Mouse (Mus musculus) cerebellum, postnatal 14 days (tissue): Measurements from ENCODE around the gene Fry.
A peak's percentile ranks its signal among the peaks of the same experiment; 100 is the strongest.

Source experiments
- DNase-seq, 2 experiments: peaks; one replicate each; pipeline ENCODE4 v3.0.0; 2021; ENCODE audit warnings: mixed read lengths in 2 of 2

The Fry gene

GRCm38 (mm10) chr5:150176251-150177015 lies 58.0 kb downstream of the Fry start:
- DNase-seq: no peak

GRCm38 (mm10) chr5:150177757-150178156 lies 59.3 kb downstream of the Fry start:
- no peak for DNase-seq

DNA sequence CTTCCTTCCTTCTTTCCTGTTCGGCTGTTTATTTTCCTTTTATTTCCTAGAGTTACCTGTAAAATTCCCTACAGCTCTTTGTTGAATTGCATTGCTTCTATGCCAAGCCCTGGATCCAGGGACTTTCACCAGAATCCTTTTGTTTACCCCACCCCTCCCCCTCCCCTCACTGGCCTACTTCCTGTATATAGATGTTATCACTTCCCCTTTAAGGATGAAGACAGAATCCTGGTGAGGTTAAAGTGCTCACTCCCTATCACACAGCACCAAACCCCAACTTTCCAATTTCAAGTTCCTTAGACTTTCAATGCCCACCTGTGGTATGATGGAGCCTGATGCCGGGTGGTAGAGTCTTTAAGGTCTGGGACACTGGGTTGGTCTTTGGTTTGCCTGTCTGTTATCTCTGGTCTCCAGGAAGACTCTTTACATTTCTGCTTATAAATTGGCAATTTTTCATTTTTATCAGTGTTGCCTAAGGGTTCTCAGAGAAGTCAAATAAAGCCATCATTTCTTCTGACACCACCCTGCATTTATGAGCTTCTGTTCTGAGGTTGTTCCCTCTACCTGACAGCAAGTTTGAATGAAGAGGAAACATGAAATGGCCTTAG lies 59.9 kb downstream of the Fry start:
- DNase-seq: no peak

DNA sequence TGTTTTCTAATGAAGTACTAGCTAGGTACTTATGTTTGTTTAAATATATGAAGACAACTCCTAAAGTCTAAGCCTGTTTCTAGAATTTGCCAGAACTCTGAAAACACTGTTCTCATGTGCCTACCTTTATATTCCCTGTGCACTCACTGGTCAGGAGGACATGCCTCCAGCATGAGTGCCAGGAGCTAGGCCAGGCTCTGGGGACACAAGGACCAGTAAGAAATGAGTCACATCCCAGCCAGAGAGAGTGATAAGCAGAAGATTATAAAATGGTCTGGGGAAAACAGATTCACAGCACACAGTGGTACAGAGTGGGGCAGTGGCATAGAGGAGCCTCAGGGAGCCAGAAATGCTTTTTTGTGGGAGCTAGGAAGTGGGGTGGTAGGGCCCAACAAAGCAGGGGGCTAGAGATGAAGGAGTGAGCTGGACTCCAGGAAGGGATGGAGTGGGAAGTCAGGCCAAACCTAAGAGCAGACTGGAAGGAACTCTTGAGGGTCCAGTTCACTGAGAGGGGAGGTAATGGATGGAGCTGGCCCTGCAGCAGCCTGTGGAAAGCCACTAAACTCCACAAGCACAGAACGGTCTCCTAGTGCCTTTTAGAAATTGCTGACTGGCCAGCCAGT lies 62.7 kb downstream of the Fry start:
- no peak for DNase-seq

- no peak for DNase-seq
Measured at GRCm38 (mm10) chr5:150184959-150185358, 66.5 kb downstream of the Fry start.

DNA sequence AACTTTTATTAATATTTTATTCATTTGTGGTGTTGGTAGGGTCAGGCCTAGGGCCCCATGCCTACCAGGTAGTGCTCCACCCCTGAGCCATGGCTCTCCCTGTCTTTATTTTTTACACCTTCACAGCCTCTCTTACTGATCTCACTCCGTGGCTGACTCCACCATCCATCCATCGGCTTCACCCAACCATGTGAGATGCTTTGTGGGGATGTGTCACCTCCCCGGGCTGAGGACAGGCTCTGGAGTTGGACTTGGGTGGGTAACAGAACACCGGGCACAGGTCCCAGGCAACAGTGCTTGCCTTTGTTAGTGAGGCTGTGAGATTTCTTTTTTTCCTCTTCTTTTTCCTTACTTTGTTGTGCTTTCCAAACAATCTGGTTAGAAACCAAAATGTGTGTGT lies 67.7 kb downstream of the Fry start:
- no peak for DNase-seq

GRCm38 (mm10) chr5:150186676-150187075 lies 68.2 kb downstream of the Fry start:
- no peak for DNase-seq

DNA sequence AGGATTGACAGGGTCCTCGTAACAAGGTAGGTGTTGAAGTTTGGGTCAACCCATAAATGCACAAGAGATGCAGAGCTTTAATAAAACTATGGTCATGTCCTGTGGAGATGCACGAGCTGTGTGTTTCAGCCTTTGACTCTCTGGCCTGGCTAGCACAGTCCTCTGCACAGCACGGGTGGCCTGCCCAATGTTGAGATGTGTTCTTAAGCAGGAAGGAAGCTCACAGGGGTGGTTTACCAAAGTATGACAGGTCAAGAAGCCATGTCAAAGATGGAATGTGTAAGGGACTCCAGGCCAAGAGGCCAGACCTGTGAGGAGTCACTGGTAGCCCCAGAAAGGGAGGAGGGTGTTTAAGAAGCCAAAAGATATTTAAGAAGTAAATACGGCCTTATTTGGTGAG lies 69.6 kb downstream of the Fry start:
- no peak for DNase-seq

DNA sequence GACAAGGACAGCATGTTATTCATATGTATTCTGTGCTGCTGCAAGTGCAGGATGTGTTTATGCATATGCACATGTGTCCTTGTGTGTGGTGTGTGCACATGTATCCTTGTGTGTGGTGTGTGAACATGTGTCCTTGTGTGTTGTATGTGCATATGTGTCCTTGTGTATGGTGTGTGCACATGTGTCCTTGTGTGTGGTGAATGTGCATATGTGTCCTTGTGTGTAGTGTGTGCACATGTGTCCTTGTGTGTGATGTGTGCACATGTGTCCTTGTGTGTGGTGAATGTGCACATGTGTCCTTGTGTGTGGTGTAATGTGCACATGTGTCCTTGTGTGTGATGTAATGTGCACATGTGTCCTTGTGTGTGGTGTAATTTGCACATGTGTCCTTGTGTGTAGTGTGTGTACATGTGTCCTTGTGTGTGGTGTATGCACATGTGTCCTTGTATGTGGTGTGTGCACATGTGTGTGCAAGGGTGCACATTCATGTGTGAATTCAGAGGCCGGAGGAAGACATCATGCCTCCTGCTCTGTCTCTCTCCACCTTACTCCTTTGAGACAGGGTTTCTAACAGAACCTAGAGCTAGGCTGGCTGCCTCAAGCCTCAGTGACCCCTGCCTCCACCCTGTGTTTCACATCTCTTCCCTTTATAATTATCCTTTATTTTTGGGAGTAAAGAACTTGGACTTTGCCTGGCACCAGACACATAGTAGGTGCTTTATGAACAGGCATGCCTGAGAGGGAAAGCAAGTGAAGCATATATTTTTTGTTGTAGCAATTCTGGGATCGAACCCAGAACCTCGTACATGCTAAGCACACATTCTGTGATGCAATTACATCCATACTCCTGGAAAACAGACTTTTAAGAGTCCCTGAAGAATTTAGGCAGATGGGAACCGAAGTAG lies 72.3 kb downstream of the Fry start:
- DNase-seq: no peak

DNA sequence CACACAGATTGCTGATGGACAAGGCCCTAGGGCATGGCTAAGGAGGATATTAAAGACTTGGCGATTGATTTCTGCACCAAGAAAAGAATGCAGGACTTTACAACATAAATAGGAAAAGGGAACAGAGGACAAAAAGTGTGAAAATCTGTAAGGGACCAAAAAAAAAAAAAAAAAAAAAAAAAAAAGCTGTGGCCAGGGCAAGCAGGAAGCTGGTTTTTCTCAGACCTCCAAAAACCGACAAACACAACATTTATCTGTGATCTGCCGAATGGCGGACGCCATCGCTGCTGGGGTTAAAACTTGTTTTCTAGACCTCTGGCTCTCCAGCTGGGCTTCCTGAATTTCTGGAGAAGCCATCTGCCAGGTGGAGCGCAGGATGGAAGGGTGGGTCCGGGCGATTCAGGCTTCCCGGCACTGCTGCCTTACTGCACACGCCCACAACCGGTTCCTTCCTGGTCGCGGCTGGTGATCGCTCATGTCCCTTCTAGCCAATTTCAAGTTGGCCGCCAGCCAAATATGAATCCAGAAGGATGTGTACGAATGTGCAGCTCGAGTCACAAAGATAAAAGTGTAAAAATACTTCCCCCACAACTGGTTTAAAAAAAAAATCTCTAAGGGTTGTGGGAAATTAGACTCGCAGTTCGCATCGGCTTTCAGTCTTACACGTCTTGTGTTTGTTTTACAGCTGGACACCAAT lies 77.2 kb downstream of the Fry start:
- peak; percentile 88 to 92 for DNase-seq

GRCm38 (mm10) chr5:150196211-150196585 lies 77.8 kb downstream of the Fry start:
- DNase-seq: peak; percentile 22

GRCm38 (mm10) chr5:150196881-150197311 lies 78.5 kb downstream of the Fry start:
- no peak for DNase-seq

GRCm38 (mm10) chr5:150206749-150207148 lies 88.3 kb downstream of the Fry start:
- DNase-seq: no peak

- DNase-seq: no peak
Measured at GRCm38 (mm10) chr5:150207596-150207995, 89.2 kb downstream of the Fry start.

GRCm38 (mm10) chr5:150208009-150208408 lies 89.6 kb downstream of the Fry start:
- no peak for DNase-seq

GRCm38 (mm10) chr5:150214081-150214480 lies 95.6 kb downstream of the Fry start:
- no peak for DNase-seq

DNA sequence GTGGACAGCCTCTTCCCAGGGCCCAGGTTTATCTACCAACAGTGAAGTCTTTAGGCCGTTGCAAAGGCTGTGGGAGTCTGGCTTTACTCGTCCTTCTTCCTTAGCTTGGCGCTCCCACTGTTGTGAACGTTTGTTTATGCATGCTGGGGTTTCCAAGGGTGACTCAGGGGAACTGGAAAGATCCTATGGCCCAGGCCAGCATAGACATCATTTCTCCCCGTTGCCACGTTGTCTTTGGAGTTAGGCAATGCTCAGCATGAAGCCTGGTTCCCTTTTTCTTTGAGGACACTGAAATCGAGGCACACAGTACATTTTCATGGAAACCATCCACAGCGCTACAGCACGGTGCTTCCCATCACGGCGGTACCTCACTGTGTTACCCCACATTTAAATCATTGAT lies 97.6 kb downstream of the Fry start:
- DNase-seq: no peak

DNA sequence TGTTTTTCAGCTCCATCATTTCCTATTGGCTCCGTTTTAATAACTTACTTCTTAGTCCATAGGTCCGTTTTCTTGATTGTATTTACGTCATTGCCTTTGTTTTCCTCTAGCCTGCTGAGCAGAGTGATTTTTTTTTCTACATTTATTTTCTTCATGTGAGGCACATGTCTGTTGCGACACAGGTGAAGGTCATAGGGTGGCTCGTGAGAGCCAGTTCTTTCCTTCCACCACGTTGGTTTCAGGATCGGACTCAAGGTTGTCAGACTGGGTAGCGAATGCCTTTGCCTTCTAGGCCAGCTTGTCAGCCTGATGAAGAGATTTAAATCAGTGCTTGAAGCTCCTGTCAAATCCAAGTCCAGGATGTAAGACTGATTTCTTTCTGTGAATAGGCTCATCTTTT lies 101.0 kb downstream of the Fry start:
- DNase-seq: no peak

DNA sequence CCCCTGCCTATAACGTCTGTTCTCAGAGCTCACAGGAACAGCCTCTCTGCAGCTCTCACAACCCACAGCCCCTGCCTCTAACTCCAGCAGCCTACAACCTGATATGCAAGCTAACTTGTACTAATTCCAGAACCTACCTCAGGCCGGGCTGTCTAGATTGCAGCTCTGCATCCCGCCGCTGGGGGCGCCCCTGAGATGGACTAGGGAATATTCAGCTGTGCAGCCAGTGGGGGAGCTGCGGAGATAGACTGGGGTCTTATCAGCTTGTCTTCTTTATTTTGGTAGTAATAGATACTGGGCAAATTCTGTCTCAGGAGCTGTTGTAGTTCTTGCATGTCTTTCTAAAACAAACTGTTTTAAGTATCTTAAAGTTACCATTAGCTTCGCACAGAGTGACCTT lies 101.9 kb downstream of the Fry start:
- DNase-seq: peak; percentile 35 to 70

DNA sequence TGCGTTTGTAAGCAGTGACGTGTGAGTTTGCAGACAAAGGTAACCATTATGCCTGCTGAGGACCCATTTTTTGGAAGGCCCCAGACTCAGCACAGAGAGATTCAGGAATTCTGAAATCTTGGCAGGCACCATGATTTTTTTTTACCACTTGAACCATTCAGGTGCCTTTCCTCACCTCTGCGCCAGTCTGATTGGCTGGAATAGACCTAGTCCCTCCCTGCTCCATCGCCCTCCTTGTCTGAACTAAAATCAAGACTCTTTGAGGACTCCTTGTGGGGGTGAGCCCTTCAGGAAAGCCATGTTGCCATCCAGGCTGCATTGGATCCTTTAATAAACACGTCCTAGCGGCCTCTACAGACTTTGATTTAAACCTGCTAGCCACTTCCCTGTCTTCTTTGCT lies 103.4 kb downstream of the Fry start:
- DNase-seq: no peak

- no peak for DNase-seq
Measured at GRCm38 (mm10) chr5:150223546-150224239, 105.2 kb downstream of the Fry start.

GRCm38 (mm10) chr5:150229086-150229485 lies 110.6 kb downstream of the Fry start:
- DNase-seq: no peak
